Mouse (Mus musculus): Measurements from ENCODE around the gene Gemin4.

DNA sequence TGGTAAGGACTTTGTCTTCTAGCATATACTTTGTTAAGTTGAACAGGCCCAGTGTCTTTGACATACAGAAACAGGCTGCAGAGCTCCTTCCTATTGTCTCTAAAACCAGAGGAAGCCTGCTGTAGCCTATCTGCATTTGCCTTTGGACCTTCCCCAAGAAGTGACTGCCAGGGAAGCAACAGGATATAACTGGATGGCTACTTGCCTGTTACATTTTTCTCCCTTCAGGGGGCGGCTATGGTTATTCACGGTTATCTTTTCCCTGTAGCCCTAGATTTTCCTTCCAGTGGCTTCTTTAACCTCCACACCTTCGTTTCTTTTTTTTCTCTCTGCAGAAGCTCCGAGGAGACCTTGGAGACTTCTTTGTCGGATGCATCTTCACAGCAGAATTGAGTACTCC, 10.7 kb downstream of the Gemin4 start:
- no peak for TF ChIP-seq CTCF (IDR thresholded peaks at IDR 0.05; ENCODE audit: extremely low read depth, insufficient read depth, insufficient read length, insufficient replicate concordance)
- TF ChIP-seq POLR2A (IDR thresholded peaks at IDR 0.05; ENCODE audit: low read depth, low read length) = no peak

Data from spleen, adult 2 months (tissue).